Mouse (Mus musculus): ENCODE measurements around the gene Prp2. TPM values are rescaled to one million over a fixed set of nuclear protein-coding genes. Genes with fewer than 3 reads are reported as not detected.
"Not testable (repeated sequence)": the region's sequence is repeated elsewhere in the genome, so short reads cannot be mapped to it uniquely, and the experiment has no call there.

Prp2 gene
- polyA plus RNA-seq (2017; shearing (Covaris generic)): not detected

DNA sequence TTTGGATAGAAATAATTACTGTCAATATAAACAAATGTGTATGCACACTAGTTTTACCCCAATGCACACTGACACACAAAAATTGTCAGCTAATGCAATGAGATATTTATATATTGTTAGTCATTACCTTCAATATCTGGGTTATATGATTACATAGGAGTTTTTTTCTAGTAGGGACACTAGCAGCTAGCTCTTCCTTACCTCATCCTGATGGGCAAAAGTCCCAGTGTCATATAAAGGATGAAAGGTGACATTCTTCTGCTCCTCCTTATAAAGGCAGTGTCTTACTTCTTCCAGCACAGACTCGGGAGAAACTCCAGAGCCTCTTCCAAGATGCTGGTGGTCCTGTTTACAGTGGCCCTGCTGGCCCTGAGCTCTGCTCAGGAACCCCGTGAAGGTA, at the start of gene Prp2:
TSS of gene Prp2 (plus strand) at position 301 of the 400 bp plus-strand sequence.
- ATAC-seq: not testable (repeated sequence)

DNA sequence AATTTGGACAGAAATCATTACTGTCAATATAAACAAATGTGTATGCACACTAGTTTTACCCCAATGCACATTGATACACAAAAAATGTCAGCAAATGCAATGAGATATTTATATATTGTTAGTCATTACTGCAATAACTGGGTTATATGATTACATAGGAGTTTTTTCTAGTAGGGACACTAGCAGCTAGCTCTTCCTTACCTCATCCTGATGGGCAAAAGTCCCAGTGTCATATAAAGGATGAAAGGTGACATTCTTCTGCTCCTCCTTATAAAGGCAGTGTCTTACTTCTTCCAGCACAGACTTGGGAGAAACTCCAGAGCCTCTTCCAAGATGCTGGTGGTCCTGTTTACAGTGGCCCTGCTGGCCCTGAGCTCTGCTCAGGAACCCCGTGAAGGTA, 26.2 kb upstream of the Prp2 start, which contains the start of gene Prh1:
TSS of gene Prh1 (plus strand) at position 301 of the 400 bp plus-strand sequence.
- not testable (repeated sequence) for ATAC-seq

GRCm38 (mm10) chr6:132649399-132649798, 53.7 kb downstream of the Prp2 start:
- no peak for ATAC-seq

Other genes with a start within 250 kb of the Prp2 start
- not detected for gene Gm8882, start 231.8 kb upstream of the Prp2 start, polyA plus RNA-seq (2017; shearing (Covaris generic))
- gene Prh1, start 26.1 kb upstream of the Prp2 start, polyA plus RNA-seq (2017; shearing (Covaris generic)): not detected
- not detected for gene A630073D07Rik, start 55.6 kb downstream of the Prp2 start, polyA plus RNA-seq (2017; shearing (Covaris generic))
- gene Tas2r120, start 61.0 kb downstream of the Prp2 start, polyA plus RNA-seq (2017; shearing (Covaris generic)): not detected
- gene Tas2r121, start 105.1 kb downstream of the Prp2 start, polyA plus RNA-seq (2017; shearing (Covaris generic)): not detected
- not detected for gene Tas2r122, start 116.0 kb downstream of the Prp2 start, polyA plus RNA-seq (2017; shearing (Covaris generic))
- gene Tas2r115, start 142.1 kb downstream of the Prp2 start, polyA plus RNA-seq (2017; shearing (Covaris generic)): not detected
- gene Tas2r124, start 158.8 kb downstream of the Prp2 start, polyA plus RNA-seq (2017; shearing (Covaris generic)): not detected
- not detected for gene Tas2r102, start 166.2 kb downstream of the Prp2 start, polyA plus RNA-seq (2017; shearing (Covaris generic))
- gene Tas2r136, start 182.2 kb downstream of the Prp2 start, polyA plus RNA-seq (2017; shearing (Covaris generic)): not detected
- gene Tas2r117, start 206.9 kb downstream of the Prp2 start, polyA plus RNA-seq (2017; shearing (Covaris generic)): not detected